ENCODE assay signal across 22 mouse cellular contexts in the genomic region with DNA sequence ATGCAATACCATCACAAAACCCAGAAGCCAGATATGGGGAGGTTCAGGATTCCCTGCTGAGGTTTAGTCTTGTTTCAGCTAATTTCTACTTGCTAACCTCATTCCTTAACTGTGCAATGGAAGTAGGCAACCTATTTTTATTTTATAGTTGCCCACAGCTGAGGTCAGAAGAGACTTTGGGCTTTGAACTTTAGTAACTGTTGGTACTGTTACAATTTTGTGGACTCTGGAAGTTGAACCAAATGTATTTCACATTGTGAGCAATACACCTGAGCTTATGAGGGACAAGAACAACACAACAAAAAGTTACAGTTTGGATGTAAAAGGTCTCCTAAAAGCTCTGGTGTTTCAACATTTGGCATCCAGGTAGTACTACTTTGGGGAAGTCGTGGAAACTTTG. TPM values are rescaled to one million over a fixed set of nuclear protein-coding genes. Genes with fewer than 3 reads are reported as not detected.
A peak's percentile ranks its signal among the peaks of the same experiment; 100 is the strongest.
DNase-seq lines count a peak whose midpoint lies in the region; ATAC-seq and TF ChIP-seq lines count a peak whose summit lies in the region.
"Had no signal": no experiment of that assay in that cellular context is flagged by ENCODE, and none has a peak within 500 bp of the region (broad histone marks: within the 10 kb centered on the region; RNA-seq: fewer than 3 reads in every experiment).

No protein-coding gene starts in this region.

- peaks cover 21% of the 10 kb centered on the region for H3K79me2 ChIP-seq in liver, adult 2 months (ENCODE audit: control insufficient read depth, insufficient read depth, low read length)

- TF ChIP-seq POLR2A in cerebellum, adult 2 months (IDR thresholded peaks at IDR 0.05; ENCODE audit: borderline replicate concordance, insufficient read depth, low read length) = no peak
- TF ChIP-seq POLR2A in liver, adult 2 months (IDR thresholded peaks at IDR 0.05; ENCODE audit: extremely low read depth, insufficient read depth, low read length) = no peak
- no peak for TF ChIP-seq POLR2A in small intestine, adult 2 months (IDR thresholded peaks at IDR 0.05; ENCODE audit: low read depth, low read length)

- DNase-seq in cerebellum, adult 2 months = no peak
- no peak for DNase-seq in cerebellum, adult 8-10 months
- DNase-seq in liver, adult 2 months (ENCODE audit: extremely low read depth, low read depth, low spot score) = peak; percentile 91
- DNase-seq in liver = no peak
- DNase-seq: adrenal gland, postnatal 10 days; adrenal gland, postnatal 36 days; embryo, embryonic 11 days; forebrain, postnatal 0 days; gastrocnemius, postnatal 36 days; heart, adult 2 months; heart, postnatal 14 days had no signal

- H3K27me3 ChIP-seq in cerebellum, adult 2 months (ENCODE audit: control insufficient read depth, insufficient read depth, low read length) = no peaks in the 10 kb centered on the region
- H3K27me3 ChIP-seq in intestine, postnatal 0 days (replicated peaks; ENCODE audit: control insufficient read depth, insufficient read depth, low read length) = no peaks in the 10 kb centered on the region
- no peaks in the 10 kb centered on the region for H3K27me3 ChIP-seq in intestine, embryonic 15.5 days (replicated peaks)
- H3K27me3 ChIP-seq in liver, adult 2 months (ENCODE audit: control insufficient read depth, insufficient read depth, low read length) = no peaks in the 10 kb centered on the region
- no peaks in the 10 kb centered on the region for H3K27me3 ChIP-seq in small intestine, adult 2 months (ENCODE audit: control insufficient read depth, insufficient read depth, low read length)
- H3K27me3 ChIP-seq: CH12.LX; heart, embryonic 13.5 days; hindbrain, embryonic 12.5 days; hindbrain, embryonic 15.5 days; Patski had no signal

- H3K4me1 ChIP-seq in cerebellum, adult 2 months (ENCODE audit: control insufficient read depth, insufficient read depth, low read length) = peaks cover 18% of the 10 kb centered on the region
- peaks cover 2% of the 10 kb centered on the region; the same call in 1 of the 2 replicates for H3K4me1 ChIP-seq in intestine, postnatal 0 days (replicated peaks; ENCODE audit: control insufficient read depth, insufficient read depth, low read length)
- no peaks in the 10 kb centered on the region for H3K4me1 ChIP-seq in intestine, embryonic 15.5 days (replicated peaks)
- peaks cover 28% of the 10 kb centered on the region for H3K4me1 ChIP-seq in liver, adult 2 months (ENCODE audit: control insufficient read depth, insufficient read depth, low read length)
- H3K4me1 ChIP-seq in small intestine, adult 2 months (ENCODE audit: control insufficient read depth, insufficient read depth, insufficient read length, low read length) = peaks cover 26% of the 10 kb centered on the region; the same call in 1 of the 2 replicates
- H3K4me1 ChIP-seq: hindbrain, embryonic 12.5 days had no signal

- no peaks in the 10 kb centered on the region for H3K9me3 ChIP-seq in intestine, postnatal 0 days (ENCODE audit: control insufficient read depth)
- no peaks in the 10 kb centered on the region for H3K9me3 ChIP-seq in intestine, embryonic 15.5 days
- H3K9me3 ChIP-seq: G1E; heart, embryonic 10.5 days; heart, embryonic 13.5 days; hindbrain, embryonic 12.5 days; hindbrain, embryonic 15.5 days had no signal

- H3K27ac ChIP-seq in cerebellum, adult 2 months (ENCODE audit: insufficient read depth, low read length) = peak overlapping the region; percentile 72
- H3K27ac ChIP-seq in intestine, postnatal 0 days (ENCODE audit: low read depth, low read length) = peak overlapping the region; percentile 46; the same call in 1 of the 2 replicates
- H3K27ac ChIP-seq in intestine, embryonic 15.5 days = no peak overlapping the region
- peak overlapping the region; percentile 93 for H3K27ac ChIP-seq in liver, adult 2 months (replicated peaks; ENCODE audit: insufficient read depth, low read depth, low read length)
- peak overlapping the region; percentile 82 for H3K27ac ChIP-seq in small intestine, adult 2 months (ENCODE audit: insufficient read depth, low read depth, low read length)
- H3K27ac ChIP-seq: heart, adult 2 months; heart, embryonic 10.5 days; heart, embryonic 13.5 days; hindbrain, embryonic 12.5 days; hindbrain, embryonic 15.5 days had no signal

- no peak for TF ChIP-seq CTCF in cerebellum, adult 2 months (IDR thresholded peaks at IDR 0.05; ENCODE audit: borderline replicate concordance, insufficient read depth, low read depth, low read length)
- no peak for TF ChIP-seq CTCF in intestine, postnatal 0 days (IDR thresholded peaks at IDR 0.05; ENCODE audit: low read depth)
- no peak for TF ChIP-seq CTCF in liver, adult 2 months (IDR thresholded peaks at IDR 0.05; ENCODE audit: low read depth, low read length)
- no peak for TF ChIP-seq CTCF in small intestine, adult 2 months (IDR thresholded peaks at IDR 0.05; ENCODE audit: extremely low read depth, insufficient read length, insufficient replicate concordance, low read depth, low read length)

- ATAC-seq in intestine, postnatal 0 days = no peak
- ATAC-seq in intestine, embryonic 15.5 days = no peak
- ATAC-seq: forebrain, embryonic 14.5 days; forebrain, postnatal 0 days; Patski had no signal

- H3K9ac ChIP-seq in intestine, postnatal 0 days (ENCODE audit: low read depth, low read length) = no peak overlapping the region
- no peak overlapping the region for H3K9ac ChIP-seq in intestine, embryonic 15.5 days
- H3K9ac ChIP-seq in liver, adult 2 months (ENCODE audit: low read depth, low read length) = peak overlapping the region; percentile 46; the same call in 1 of the 2 replicates
- H3K9ac ChIP-seq: forebrain, postnatal 0 days; heart, embryonic 13.5 days; hindbrain, embryonic 12.5 days; hindbrain, embryonic 15.5 days had no signal

- no peaks in the 10 kb centered on the region for H3K36me3 ChIP-seq in intestine, postnatal 0 days (ENCODE audit: control insufficient read depth, insufficient read depth)
- no peaks in the 10 kb centered on the region for H3K36me3 ChIP-seq in intestine, embryonic 15.5 days
- peaks cover 9% of the 10 kb centered on the region for H3K36me3 ChIP-seq in liver, adult 2 months (ENCODE audit: control insufficient read depth, insufficient read depth, low read length)
- peaks cover 17% of the 10 kb centered on the region for H3K36me3 ChIP-seq in small intestine, adult 2 months (ENCODE audit: control insufficient read depth, insufficient read depth, low read length)
- H3K36me3 ChIP-seq: hindbrain, embryonic 12.5 days; hindbrain, embryonic 15.5 days had no signal

- H3K4me3 ChIP-seq in cerebellum, adult 2 months (replicated peaks; ENCODE audit: insufficient read depth, low read depth, low read length) = no peak overlapping the region
- H3K4me3 ChIP-seq in intestine, postnatal 0 days (ENCODE audit: low read depth, low read length) = no peak overlapping the region
- H3K4me3 ChIP-seq in intestine, embryonic 15.5 days (replicated peaks) = no peak overlapping the region
- no peak overlapping the region for H3K4me3 ChIP-seq in liver, adult 2 months (ENCODE audit: insufficient read depth, low read depth, low read length)
- no peak overlapping the region for H3K4me3 ChIP-seq in small intestine, adult 2 months (ENCODE audit: low read depth, low read length)
- H3K4me3 ChIP-seq: heart, adult 2 months; heart, embryonic 10.5 days; heart, embryonic 13.5 days; hindbrain, embryonic 12.5 days; hindbrain, embryonic 15.5 days had no signal

- WGBS in cerebellum, adult 2 months = 60% methylated on average over 1 of the region's 1 CpGs
- 82% methylated on average over 1 of the region's 1 CpGs for WGBS in intestine, postnatal 0 days
- WGBS in intestine, embryonic 15.5 days = 86% methylated on average over 1 of the region's 1 CpGs
- 15% methylated on average over 1 of the region's 1 CpGs for WGBS in liver, adult 2 months
- 56% methylated on average over 1 of the region's 1 CpGs for WGBS in small intestine, adult 2 months

- H3K4me2 ChIP-seq in intestine, postnatal 0 days (replicated peaks; ENCODE audit: low read depth) = no peak overlapping the region
- no peak overlapping the region for H3K4me2 ChIP-seq in intestine, embryonic 15.5 days (replicated peaks)
- H3K4me2 ChIP-seq: heart, embryonic 13.5 days; hindbrain, embryonic 12.5 days; hindbrain, embryonic 15.5 days had no signal

RNA-seq across cellular contexts. Expression of a gene that starts 6.9 kb away (rescaled TPM):
- polyA plus RNA-seq in cerebellum, adult 2 months (2012; rRNA removed) = 54.5 and 60.1 TPM in 2 replicates
- polyA plus RNA-seq in intestine, postnatal 0 days (2015; fragmentation: Nextera tagmentation; extraction: Ambion mirVana) = 28.9 and 34.4 TPM in 2 replicates
- polyA plus RNA-seq in intestine, embryonic 15.5 days (2015; fragmentation: Nextera tagmentation; extraction: Ambion mirVana) = 34.4 and 35.9 TPM in 2 replicates
- 20.2 and 21.3 TPM in 2 replicates for total RNA-seq in liver, adult 2 months (2014; rRNA removed)
- 38.5 and 46.7 TPM in 2 replicates for polyA plus RNA-seq in liver, adult 2 months (2012; rRNA removed)
- polyA plus RNA-seq in small intestine, adult 2 months (2012; rRNA removed) = 57.1 and 141 TPM in 2 replicates

RNA-seq across cellular contexts. Expression of a gene that starts 35.6 kb away (rescaled TPM):
- 8.9 and 9.6 TPM in 2 replicates for polyA plus RNA-seq in cerebellum, adult 2 months (2012; rRNA removed)
- polyA plus RNA-seq in intestine, postnatal 0 days (2015; fragmentation: Nextera tagmentation; extraction: Ambion mirVana) = 11.4 and 12.4 TPM in 2 replicates
- 17.5 and 18.3 TPM in 2 replicates for polyA plus RNA-seq in intestine, embryonic 15.5 days (2015; fragmentation: Nextera tagmentation; extraction: Ambion mirVana)
- 3.7 and 4.0 TPM in 2 replicates for total RNA-seq in liver, adult 2 months (2014; rRNA removed)
- 5.5 and 7.7 TPM in 2 replicates for polyA plus RNA-seq in liver, adult 2 months (2012; rRNA removed)
- 11.5 and 17.7 TPM in 2 replicates for polyA plus RNA-seq in small intestine, adult 2 months (2012; rRNA removed)
